Mouse (Mus musculus) CD4-positive, CD25-positive, alpha-beta regulatory T cell, adult 4 months (primary cell): ENCODE data around the gene Ssc4d. TPM values are rescaled to one million over a fixed set of nuclear protein-coding genes. Genes with fewer than 3 reads are reported as not detected.

Experiments used
- ATAC-seq: one replicate; pipeline ENCODE4 v1.8.0; 2017
- polyA plus RNA-seq, 2 experiments: library from polyadenylated mRNA; unstranded; fragments of 100-300 nt; shearing (Covaris generic); gene quantifications; one replicate each; pipeline ENCODE4 v1.2.1; 2017

Gene Ssc4d
- 1 to 10 TPM; 1.3 to 2.3 TPM for polyA plus RNA-seq

DNA sequence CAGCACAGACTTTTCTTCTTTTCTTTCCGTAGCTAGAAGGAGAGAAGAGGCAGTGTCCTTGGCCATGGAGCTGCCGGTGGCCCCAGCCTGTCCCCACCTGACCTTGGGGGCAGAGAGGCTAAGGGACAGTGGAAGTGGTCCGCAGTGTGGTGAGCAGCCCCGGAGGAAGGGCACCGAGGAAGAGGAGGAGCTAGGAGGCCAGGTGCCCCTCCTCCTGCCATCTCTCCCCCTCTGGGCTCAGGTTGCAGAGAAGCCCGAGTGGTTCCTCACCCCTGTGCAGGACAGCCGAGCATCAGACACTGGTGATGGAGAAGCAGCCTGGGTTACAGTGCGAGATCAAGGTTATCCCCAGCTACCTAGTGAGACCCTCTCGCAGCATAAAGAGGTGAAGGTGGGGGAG lies at the start of gene Ssc4d:
Gene Ssc4d, minus strand, starts transcription at position 167 of the 400 bp plus-strand sequence.
- ATAC-seq, result no peak

DNA sequence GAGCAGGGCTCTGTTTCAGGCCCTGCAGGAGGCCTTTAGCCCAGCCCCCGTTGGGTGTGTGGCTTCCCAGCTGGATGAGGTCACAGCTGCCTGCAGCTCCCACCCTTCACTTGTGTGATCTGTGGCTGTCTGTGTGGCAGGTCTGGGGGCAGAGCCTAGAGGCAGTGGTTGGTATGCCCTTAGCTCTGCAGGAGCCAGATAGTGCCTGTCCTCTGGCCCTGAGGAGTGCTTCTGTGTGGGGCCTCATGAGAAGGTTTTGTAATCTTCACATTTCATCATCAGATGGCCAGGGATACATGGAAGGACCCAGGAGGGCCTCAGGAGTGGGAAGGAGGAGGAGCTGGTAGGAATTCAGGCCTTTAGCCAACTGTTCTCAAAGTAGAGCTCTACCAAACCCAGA lies 45.6 kb upstream of the Ssc4d start:
- no peak for ATAC-seq

DNA sequence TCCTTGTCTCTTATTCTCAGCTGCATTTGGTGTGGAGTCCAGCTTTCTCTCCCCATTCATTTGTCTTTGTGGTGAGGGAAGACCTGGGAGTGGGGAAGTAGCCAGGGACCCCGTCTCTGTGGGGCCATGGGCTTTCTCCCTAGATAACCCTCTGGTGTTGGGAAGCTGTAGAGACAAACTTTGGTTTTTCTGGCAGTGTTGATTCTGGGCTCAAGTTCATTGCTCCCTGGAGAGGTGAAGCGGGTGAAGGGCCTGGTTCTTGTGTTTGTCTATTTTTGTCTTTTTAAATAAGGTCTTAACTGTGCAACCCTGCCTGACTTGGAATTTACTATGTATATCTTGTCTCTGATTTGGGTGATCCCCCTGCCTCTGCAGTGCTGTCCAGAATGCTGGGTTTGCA lies 44.4 kb upstream of the Ssc4d start:
- ATAC-seq, result no peak

DNA sequence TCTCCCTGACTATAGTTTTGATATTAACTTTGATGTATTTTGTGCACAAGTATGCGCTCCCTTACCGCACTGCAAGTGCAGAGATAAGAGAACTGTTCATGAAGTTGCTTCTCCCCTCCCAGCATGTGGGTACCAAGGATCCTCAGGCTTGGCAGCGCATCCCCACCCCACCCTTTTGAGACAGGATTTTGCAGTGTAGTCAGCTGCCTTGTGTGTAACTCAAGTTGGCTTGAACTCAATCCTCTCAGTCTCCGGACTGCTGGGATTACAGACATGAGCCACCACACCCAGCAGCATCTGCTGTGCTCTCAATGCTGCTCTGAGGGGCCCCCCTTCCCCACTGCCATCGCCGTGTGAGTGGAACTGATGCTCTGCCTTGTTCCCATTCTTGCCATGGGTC lies 42.9 kb upstream of the Ssc4d start:
- ATAC-seq, result no peak

DNA sequence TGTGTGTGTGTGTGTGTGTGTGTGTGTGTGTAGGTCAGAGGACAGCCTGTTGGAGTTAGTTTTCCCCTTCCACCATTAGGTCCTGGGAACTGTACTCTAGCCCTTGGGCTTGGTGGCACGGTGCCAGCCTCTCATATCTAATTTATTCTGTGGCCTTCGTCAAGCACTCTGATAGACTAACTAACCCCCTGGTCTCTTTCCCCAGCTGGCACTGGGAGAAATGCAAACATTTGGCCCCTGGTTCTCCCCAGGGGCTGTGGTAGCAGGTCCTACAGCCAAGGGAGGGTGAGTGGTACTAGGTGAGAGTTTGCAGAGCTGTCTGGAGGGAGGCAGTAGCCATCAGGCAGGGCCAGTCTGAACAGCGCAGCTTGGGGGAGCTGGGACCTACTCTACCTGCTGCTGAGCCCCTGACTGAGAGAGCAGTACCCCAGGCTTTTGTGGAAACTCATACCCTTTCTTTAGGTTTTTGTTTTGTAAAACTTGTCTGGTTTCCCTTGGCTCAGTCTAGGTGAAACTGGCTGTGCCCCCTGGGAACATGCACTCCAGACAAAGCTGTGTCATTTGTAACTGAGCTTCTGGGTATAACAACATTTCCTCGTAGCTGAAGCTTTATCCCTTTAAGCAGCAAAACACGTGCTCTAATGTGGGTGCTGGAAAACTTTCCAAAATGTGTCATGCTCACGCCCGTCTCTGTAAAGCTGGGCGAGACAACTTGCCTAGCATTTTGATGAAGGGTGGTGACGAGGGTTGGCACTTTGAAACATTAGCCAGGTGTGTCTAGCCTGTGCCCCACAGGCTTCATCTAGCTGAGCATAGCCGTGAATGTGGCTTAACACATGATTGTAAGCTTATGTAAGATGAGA lies 41.9 kb upstream of the Ssc4d start:
- ATAC-seq, result no peak

DNA sequence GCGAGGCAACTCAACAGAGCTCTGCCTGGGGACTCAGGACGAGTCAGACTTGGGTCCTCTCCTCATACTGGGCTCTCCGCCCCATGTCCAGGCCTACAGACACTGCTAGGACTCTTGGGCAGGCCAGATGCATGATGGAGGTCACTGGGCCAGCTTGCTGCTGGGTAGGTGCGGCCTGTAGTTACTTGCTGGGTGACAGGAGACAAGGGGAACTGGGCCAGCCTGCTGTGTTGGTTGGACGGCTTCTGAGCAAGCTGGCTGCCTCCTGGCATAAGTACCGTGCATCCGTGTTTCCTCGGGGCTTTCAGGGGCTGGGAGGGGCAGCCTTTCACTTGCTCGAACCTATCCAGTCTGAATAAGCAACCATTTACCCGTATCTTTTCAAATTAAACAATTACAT lies 41.3 kb upstream of the Ssc4d start:
- ATAC-seq, result no peak

DNA sequence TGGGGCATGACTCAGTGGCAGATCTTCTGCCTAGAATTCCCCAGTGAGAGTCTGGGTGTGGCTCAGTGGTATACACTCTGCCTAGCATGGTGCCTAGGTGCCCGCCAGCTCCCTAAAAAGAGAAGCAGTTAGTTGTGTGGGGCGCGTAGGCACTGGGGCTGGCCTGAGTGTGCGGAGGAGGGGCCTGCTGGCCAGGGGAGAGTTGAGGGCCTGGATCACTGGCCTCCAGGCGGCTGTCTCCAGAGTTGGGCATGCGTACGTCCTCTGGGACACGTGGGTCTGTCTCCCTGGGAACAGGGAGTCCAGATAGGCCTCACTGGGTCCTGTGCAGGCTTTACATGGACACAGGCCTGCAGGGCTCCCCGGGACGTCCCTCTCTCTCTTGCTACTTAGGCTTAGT lies 40.5 kb upstream of the Ssc4d start:
- no peak for ATAC-seq

DNA sequence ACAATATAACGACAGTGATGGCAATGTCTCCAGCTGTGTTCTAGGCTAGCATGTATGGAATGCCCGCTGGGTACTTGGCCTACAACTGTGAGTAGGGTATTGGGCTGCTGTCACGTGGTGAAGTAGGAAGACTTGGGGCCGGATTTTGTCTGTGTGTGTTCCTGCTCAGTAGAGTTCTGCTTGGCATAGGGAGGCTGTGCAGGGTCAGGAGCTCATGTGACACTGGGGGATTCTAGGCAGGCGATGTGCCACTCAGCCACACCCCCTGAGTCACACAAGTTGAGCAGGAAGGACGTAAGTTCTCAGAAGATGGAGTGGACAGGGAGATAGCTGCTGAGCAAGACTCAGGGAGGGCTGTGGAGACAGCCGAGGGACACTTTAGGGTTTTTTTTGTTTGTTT lies 33.4 kb upstream of the Ssc4d start:
- ATAC-seq, result no peak

DNA sequence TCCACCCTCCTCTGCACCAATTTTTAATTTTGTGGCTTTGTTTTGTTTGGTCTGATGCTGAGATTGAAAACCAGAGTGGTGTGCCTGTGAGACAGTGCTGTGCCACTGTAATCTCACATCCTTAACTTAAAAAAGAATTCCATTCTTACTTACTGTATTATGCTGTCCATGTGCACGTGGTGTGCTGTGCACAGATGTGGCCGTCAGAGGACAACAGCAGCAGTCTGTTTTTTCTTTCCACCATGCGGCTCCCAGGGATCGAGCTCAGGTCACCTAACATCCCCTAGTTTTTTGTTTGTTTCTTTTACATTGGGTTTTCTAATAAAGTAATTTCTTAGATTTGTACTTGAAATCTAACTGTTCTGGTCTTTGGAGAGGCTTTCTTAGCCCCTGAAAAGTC lies 30.2 kb upstream of the Ssc4d start:
- ATAC-seq, result no peak

DNA sequence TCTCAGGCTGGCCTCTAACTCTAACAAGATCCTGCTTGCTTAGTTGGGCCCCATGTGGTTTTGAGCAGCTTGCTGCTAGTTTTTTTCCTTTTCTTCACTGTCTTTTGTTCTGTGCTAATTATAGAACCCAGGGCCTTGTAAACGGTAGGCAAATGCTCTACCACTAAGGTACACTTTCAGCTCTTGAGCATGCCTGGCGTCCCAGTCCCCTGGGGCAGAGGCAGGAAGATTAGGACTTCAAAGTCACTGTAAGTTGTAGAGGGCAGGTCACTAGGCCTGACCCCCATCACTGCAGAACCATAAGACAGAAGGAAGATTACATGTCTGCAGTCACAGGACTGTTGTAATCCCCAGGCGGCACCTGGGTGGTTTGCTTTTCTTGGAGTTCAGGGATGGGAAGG lies 28.4 kb upstream of the Ssc4d start:
- no peak for ATAC-seq

DNA sequence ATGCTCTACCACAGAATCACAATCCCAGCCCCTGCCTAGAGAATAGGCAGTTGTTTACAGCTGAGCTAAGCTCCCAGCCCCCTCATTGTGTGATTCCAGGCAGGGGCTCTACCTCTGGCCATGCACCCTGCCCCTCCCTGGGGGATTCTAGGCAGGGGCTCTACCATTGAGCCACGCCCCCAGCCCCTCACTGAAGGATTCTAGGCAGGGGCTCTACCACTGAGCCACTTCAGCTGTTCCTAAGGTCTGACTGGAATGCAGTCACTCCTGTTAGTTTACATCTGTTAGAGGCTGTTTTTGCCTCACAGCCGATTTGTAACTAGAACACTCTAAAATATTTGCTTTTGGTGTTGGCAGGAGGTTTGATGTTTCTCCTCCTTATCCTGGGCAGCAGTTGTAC lies 28.0 kb upstream of the Ssc4d start:
- no peak for ATAC-seq

DNA sequence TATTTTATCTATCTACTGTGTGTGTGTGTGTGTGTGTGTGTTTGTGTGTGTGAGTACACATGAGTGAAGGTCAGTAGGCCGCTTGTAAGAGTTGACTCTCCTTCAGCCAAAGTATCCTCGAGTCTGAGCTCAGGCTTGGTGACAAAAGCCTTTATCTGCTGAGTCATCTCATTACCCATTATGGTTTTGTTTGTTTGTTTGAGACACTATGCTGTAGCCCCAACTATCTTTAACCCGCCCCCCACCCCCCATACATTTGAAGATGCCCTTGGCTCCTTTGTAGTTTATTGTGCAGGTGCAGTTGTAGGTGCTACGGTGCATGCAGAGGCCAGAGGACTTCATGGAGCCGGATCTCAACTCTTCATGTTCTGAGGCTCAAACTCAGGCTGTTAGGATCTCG lies 26.9 kb upstream of the Ssc4d start:
- ATAC-seq, result no peak

DNA sequence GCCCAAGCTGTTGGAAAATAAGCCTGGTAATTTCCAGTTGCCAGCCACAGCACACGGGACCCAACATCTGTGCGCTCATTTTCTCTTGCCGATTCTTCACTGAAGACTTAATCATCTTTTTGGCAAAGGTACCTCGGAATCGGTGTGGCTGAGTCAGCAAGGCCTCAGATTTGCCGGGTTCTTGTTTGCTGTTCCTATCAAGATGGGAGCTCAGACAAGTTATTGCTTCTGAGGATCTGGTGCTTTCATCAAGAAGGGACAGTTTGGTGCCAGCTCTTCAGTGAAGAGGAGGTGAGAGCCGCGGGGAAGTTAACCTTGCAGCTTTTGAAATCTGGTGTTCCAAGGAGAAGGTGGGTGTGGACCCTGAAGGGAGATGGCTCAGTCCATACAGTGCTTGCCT lies 21.8 kb upstream of the Ssc4d start:
- ATAC-seq, result no peak

DNA sequence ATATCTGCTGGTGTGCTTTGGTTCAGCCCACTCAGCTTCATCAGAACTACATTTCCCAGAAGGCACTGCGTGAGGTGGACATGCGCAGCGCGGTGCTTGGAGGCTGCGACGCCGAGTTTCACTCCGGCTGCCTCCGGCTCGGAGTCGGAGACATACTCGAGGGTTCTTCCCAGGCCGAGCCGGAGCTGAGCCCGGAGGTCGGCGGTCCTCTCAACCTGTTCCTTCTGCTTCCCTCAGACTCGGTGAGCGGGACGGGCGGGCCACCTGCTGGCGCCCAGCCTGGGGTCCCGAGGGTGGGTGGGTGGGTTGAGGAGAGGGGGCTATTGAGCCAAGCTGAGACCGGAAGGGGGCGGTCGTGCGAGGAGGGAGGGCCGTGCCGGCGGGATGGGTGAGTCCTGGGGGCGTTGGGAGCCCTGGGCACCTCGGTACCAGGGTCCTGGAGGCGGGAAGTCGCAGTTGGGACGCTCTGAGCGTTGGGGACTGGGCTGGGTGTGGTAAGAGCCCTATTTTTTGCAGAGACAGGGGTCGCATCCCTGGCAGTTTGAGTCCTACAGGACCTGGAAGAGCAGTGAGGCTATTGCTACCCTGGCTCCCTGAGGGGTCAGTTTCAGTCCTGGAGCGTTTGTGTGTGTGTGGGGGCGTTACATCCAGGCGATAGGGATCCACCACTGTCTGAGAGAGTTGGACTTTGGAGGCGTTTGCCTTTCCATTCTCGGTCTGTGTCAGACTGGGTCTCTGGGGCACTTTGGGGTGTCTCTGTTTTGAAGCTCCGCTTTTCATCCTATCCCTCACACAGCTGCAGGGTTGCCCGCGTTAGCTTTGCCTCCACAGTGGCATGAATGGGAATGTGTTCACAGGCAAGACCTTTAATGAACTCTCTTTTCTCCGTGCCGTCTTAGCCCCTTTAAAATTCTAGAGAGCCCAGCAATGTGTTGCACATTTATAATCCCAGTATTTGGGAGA lies 20.7 kb upstream of the Ssc4d start, which contains the start of gene Dtx2:
Gene Dtx2, plus strand, starts transcription at position 76 of the 963 bp plus-strand sequence.
- ATAC-seq, result peak; percentile 96

DNA sequence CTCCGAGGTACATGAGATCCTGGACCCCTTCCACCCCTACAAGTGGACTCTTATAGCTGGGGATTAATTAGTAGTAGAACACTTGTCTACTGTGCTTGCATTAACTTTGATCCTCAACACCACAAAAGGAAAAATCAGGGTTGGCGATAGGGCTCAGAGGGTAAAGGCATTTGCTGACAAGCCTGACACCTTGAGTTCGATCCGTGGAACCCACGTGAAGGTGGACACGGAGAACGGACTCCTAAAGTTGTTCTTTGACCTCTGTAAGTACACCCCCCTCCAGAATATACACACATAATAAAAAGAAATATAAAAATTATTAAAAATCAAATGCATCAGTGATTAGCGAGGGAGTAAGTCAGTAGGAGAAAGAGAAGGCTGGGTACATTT lies 20.0 kb upstream of the Ssc4d start:
- ATAC-seq, result no peak

DNA sequence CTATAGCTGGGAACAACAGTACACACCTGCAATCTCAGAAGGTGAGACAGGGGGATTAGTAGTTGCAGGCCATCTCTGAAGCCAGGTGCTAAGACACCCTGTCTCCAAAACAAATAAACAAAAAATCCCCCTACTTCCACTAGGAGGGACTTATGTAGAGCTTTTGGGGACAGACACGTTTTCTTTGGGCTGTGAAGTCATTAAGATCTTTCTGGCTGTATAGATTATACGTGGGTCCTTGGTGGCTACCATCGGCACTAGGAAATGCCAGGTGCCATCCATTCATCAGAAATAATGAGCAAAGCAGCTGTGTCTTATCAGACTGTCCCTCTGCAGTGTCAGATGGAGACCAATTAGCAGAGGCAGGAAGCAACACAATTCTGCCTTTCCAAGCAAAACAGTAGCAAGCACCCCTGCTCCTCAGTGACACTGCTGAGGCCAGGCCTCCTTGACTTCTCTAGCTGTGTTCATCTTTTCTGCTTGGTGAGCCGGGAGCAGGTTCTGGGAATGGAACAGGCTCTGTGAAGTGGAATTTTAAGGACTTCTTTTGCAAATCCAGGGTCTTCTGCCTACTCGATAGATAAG lies 19.1 kb upstream of the Ssc4d start:
- no peak for ATAC-seq

DNA sequence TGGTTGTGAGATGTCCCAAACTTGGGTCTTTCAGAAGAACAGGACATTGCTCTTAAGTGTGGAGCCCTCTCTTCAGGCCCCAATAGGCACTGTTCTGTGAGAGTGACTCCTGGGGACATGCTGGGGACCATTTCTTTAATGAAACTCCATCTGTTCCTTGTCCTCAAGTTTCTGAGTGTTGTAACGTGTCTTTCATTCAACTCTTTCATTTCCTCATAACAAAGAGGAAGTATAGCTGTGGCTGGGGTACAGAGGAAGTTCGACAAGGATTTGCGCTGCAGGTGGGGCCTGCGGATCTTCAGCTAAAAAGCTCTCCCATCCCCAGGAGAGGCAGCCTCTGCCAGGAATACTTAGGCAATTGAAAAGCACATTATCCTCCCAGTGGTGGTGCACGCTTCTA lies 16.3 kb upstream of the Ssc4d start:
- ATAC-seq, result no peak

DNA sequence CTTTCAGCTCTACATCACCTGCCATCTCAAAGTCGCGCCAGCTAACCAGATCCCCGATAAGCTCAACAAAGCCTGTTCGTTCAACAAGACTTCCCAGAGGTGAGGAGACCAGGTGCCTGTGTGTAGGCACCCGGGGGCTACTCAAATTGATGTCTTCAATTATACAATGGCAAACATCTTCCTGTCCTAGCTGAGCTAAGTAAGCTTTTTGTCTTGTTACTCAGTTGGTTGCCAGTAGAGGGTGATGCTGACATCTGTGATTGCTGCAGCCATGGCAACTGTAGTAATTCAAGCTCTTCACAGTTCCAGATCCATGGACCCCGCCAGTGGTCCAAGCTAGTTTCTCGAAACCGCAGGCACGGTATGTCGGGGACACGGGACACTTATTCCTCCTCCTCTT lies 12.9 kb upstream of the Ssc4d start:
- ATAC-seq, result peak; percentile 37

DNA sequence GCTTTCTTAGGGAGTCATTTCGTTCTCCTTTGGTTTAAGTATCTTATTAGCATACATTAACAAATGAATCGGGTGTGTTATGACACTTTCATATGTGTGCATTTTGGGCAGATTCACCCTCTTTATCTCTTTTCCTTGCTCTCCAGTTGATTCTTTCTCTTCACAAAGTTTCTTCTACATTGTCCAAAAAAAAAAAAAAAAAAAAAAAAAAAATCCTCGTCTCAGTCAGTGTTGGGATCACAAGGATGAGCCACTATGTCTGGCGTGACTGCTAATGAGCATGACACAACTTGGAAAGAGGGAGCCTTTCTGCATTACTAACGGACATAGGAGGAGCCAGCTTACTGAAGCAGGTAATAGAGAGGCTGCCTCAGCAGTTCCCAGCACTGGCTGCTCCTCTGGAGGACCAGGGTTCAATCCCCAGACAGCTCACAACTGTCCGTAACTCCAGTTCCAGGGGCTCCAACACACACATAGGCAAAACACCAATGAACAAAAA lies 10.3 kb upstream of the Ssc4d start:
- ATAC-seq, result no peak

DNA sequence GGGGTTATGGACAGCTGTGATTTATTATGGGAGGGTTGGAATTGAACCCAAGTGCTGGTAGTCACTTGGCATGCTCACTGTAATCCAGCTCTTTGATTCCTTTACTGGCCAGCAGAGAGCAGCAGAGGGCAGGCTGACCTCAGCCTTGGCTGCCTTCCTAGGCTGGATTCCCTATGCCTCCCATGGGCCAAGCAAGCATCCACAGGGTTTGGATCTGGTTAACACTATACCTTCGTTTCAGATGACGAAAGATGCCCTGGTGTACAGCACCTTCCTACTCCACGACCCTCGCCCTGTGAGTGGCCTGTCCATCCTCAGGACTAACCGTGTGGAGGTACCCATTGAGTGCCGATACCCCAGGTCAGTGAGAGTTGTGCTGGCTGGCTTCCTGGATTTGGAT lies 8.1 kb upstream of the Ssc4d start:
- no peak for ATAC-seq

DNA sequence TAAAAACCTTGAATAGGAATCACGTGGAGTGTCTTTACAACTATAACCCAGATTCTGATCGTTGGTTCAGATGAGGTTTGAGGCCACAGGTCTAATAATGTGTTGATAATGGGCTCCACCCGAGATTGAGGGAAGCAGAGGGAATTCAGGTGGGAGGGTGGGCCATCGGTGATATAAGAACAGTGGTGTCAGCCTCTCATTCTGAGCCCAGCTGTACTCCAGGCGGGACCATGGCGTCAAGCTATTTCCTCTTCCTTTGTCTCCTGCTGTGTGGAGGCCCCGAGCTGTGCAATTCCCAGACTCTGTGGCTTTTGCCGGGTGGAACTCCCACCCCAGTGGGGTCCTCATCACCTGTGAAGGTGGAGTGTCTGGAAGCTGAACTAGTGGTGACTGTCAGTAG lies 5.6 kb upstream of the Ssc4d start, which contains the start of gene Zp3:
Gene Zp3, plus strand, starts transcription at position 196 of the 400 bp plus-strand sequence.
- no peak for ATAC-seq

DNA sequence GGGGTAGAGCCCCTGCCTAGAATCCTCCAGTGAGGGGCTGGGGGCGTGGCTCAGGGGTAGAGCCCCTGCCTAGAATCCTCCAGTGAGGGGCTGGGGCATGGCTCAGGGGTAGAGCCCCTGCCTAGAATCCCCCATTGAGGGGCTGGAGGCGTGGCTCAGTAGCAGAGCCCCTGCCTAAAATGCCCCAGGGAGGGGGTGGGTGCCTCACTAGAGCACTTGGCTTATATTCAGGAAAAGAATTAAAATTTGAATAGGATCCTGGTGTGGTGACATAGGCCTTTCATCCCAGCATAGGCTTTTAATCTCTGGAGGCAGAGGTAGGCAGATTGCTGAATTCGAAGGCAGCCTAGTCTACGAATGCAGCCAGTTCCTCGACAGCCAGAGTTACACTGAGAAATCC lies 5.0 kb upstream of the Ssc4d start:
- no peak for ATAC-seq
